Mouse (Mus musculus): ENCODE measurements around the gene Vrk3. TPM values are rescaled to one million over a fixed set of nuclear protein-coding genes. Genes with fewer than 3 reads are reported as not detected.

The Vrk3 gene
- polyA plus RNA-seq, 1 experiment from 2014 or later: 36.2 TPM

DNA sequence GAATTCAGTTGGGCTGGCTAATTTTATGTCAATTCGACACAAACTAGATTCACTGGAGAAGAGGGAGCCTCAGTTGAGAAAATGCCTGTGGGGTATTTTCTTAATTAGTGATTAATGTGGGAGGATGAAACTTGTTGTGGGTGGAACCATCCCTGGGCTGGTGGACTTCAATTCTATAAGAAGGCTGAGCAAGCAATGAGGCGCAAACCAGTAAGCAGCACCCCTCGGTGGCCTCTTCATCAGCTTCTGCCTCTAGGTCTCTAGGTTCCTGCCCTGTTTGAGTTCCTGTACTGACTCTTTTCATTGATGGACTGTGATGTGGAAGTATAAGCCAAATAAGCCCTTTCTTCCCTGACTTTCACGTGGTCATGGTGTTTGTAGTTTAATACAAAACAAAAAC lies 62.2 kb downstream of the Vrk3 start:
- no peak overlapping the region for H3K9ac ChIP-seq (replicated peaks)
- no peaks in the 10 kb centered on the region for H3K9me3 ChIP-seq
- peaks cover 21% of the 10 kb centered on the region for H3K36me3 ChIP-seq
- ATAC-seq (ENCODE audit: insufficient number of reproducible peaks, insufficient read depth, low FRiP score, low TSS enrichment, low read depth): no peak
- no peak overlapping the region for H3K27ac ChIP-seq
- no peak overlapping the region for H3K4me2 ChIP-seq
- H3K4me1 ChIP-seq (replicated peaks): peaks cover 8% of the 10 kb centered on the region
- H3K4me3 ChIP-seq (replicated peaks): no peak overlapping the region
- 85% methylated on average over 4 of the region's 4 CpGs for WGBS
- H3K27me3 ChIP-seq: peaks cover 3% of the 10 kb centered on the region; the same call in 1 of the 2 replicates

DNA sequence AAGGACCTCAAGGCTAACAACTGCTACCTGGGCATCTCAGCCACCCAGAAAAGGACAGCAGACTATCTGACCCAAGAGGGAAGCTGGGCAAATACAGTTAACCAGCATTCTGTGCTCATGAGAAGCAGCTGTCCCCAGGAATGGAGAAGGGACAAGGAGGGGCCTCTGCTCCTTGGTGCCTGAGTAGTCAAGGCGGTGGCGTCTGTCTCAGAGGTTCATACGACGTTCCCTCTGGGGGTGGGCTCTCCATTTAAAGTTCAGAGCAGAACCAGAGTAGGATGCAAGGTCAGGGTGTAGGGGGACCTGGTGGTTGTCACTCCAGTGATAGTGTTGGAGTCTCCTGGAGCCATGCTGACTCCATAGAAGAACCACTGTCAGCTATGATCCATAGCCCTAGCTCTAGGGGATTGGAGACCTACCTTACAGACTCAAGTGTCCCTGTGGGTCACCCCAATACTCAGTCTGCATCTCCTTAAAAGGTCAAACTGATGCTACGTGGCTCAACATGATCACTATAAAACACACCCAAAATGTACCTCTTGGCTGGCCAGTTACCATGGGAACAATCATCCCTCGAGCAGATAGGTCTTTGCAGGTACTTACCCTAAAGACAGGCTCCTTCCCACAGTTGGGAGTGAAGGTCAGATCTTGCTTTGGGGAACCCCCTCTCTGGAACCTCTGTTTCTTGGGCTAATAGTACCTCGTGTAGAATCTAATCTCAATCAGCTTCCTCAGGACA lies 62.8 kb downstream of the Vrk3 start:
- WGBS: 84% methylated on average over 7 of the region's 7 CpGs
- Histone ChIP-seq H3K4me2 (no peak overlapping the region), H3K36me3 (peaks cover 21% of the 10 kb centered on the region), H3K27me3 (no peaks in the 10 kb centered on the region), H3K4me1 (replicated peaks) (peaks cover 8% of the 10 kb centered on the region), H3K9me3 (no peaks in the 10 kb centered on the region), H3K4me3 (replicated peaks) (no peak overlapping the region), H3K9ac (replicated peaks) (no peak overlapping the region), H3K27ac (no peak overlapping the region)
- ATAC-seq (ENCODE audit: insufficient number of reproducible peaks, insufficient read depth, low FRiP score, low TSS enrichment, low read depth): no peak

DNA sequence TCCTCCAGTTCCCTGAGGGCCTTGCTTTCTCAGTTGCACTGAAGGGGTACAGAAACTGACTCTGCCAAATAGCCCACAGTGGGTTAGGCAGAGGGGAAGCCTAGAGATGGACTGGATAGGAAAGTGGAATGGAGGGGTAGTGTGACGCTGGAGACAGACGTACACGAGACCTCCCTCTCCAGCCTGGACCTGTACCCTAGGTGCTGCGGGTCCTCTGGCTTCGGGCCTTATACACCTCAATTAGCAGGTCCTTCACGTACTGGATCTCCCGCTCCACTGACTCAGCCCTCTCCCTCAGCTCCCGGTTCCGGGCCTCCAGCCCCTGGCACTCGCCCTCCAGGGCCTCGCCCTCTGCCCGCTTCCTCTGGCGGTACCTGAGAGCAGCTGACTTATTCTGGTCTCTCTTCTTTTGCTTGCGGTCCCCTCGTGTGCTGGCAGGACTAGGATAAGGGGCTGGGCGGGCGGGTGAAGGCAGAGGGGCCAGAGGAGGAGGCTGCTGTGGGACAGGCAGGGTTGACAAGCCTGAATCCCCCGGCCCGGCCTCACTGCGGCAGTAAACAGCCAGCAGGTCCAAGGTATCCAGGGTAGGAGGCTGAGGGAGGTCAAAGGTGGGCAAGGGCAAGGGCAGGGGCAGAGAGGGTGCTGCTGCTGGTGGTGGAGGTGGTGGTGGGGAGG lies 64.6 kb downstream of the Vrk3 start:
- Histone ChIP-seq H3K4me1 (replicated peaks) (peaks cover 14% of the 10 kb centered on the region), H3K36me3 (peaks cover 21% of the 10 kb centered on the region), H3K4me2 (no peak overlapping the region), H3K9ac (replicated peaks) (0 out of 2 replicates have a peak overlapping the region, but pooled peaks have one; percentile 24), H3K27ac (no peak overlapping the region), H3K9me3 (no peaks in the 10 kb centered on the region), H3K27me3 (no peaks in the 10 kb centered on the region), H3K4me3 (replicated peaks) (no peak overlapping the region)
- 87% methylated on average over 20 of the region's 20 CpGs for WGBS
- ATAC-seq (ENCODE audit: insufficient number of reproducible peaks, insufficient read depth, low FRiP score, low TSS enrichment, low read depth): no peak

DNA sequence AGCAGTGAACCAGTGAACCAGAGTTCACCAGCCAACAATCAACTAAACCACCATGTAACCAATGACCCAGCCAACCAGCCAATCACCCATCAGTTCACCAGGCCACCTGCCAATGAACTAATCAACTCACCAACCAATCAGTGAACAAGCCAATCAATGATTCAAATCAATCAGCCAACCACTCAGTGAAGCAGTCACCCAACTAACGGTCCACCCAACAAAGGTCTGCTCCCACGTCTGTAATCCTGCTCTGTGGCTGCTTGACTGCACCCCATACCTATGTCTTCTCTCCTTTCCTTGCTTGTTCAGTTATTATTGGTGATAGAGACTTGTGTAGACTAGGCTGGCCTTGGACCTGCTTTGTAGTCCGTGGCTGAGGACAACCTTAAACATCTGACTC lies 65.8 kb downstream of the Vrk3 start:
- peaks cover 27% of the 10 kb centered on the region for H3K36me3 ChIP-seq
- no peak overlapping the region for H3K4me3 ChIP-seq (replicated peaks)
- H3K9ac ChIP-seq (replicated peaks): no peak overlapping the region
- 91% methylated on average over 3 of the region's 3 CpGs for WGBS
- H3K4me2 ChIP-seq: no peak overlapping the region
- no peaks in the 10 kb centered on the region for H3K9me3 ChIP-seq
- H3K27me3 ChIP-seq: no peaks in the 10 kb centered on the region
- no peak for ATAC-seq (ENCODE audit: insufficient number of reproducible peaks, insufficient read depth, low FRiP score, low TSS enrichment, low read depth)
- no peak overlapping the region for H3K27ac ChIP-seq
- H3K4me1 ChIP-seq (replicated peaks): peaks cover 26% of the 10 kb centered on the region

DNA sequence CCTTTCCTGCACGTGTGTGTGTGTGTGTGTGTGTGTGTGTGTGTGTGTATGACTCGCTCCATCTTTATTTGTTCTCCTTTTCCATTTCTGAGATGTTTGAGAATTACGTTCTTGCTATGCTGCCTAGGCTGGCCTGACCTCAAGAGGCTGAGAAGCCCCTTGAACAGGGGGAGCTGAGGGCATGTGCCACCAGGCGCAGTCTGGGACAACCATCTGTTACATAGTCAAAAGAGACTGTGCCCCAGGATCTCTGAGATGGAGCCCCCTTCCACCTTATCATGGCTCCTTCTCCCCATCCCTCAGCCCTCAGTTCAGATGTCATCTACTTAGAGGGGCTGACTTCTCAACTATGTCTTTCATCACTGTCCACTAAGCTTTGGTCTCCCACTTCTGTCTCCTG lies 66.2 kb downstream of the Vrk3 start:
- no peak overlapping the region for H3K4me3 ChIP-seq (replicated peaks)

DNA sequence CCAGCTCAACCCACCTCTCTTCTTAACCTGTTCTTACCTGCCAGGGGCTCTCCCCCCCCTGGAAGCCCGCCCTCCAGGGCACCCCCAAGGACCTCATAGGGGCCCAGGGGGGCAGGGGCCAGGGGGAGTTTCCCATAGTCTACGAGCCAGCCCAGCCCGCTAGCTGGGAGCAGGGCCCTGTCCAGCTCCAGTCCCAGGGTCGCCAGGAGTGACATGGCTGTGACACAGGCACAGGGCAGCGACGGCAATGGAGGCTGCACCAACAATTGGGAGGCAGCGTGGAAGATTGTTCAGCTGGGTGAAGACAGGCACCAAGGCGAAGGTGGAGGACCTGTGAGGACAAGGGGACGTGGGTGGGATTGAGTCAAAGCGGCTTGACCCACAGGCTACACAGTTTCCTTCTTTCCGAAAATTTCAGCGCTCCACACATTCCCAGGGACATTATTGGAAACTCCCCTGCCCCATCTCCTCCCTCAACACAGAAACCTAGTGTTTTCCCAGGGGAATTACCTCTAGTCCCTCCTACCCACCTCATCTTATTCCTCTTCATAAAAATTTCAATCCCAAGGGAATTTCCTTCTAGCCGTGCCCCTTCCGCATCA lies 66.8 kb downstream of the Vrk3 start:
- peak overlapping the region; percentile 44 for H3K9ac ChIP-seq (replicated peaks)
- H3K27ac ChIP-seq: peak overlapping the region; percentile 97
- H3K27me3 ChIP-seq: no peaks in the 10 kb centered on the region
- 43% methylated on average over 14 of the region's 14 CpGs for WGBS
- peak overlapping the region; percentile 58 for H3K4me2 ChIP-seq
- 0 out of 2 replicates have a peak, but pooled peaks have one; percentile 9 for ATAC-seq (ENCODE audit: insufficient number of reproducible peaks, insufficient read depth, low FRiP score, low TSS enrichment, low read depth)
- peak overlapping the region; percentile 72 for H3K4me3 ChIP-seq (replicated peaks)
- peaks cover 32% of the 10 kb centered on the region for H3K36me3 ChIP-seq
- H3K4me1 ChIP-seq (replicated peaks): peaks cover 36% of the 10 kb centered on the region
- H3K9me3 ChIP-seq: no peaks in the 10 kb centered on the region

More for the DNA sequence above, 66.2 kb downstream of the Vrk3 start:
- H3K4me1 ChIP-seq (replicated peaks): peaks cover 30% of the 10 kb centered on the region
- H3K4me2 ChIP-seq: no peak overlapping the region
- peaks cover 27% of the 10 kb centered on the region for H3K36me3 ChIP-seq
- no peak overlapping the region for H3K27ac ChIP-seq
- H3K9ac ChIP-seq (replicated peaks): no peak overlapping the region
- H3K9me3 ChIP-seq: no peaks in the 10 kb centered on the region
- no peak for ATAC-seq (ENCODE audit: insufficient number of reproducible peaks, insufficient read depth, low FRiP score, low TSS enrichment, low read depth)
- no peaks in the 10 kb centered on the region for H3K27me3 ChIP-seq
- 94% methylated on average over 4 of the region's 4 CpGs for WGBS

DNA sequence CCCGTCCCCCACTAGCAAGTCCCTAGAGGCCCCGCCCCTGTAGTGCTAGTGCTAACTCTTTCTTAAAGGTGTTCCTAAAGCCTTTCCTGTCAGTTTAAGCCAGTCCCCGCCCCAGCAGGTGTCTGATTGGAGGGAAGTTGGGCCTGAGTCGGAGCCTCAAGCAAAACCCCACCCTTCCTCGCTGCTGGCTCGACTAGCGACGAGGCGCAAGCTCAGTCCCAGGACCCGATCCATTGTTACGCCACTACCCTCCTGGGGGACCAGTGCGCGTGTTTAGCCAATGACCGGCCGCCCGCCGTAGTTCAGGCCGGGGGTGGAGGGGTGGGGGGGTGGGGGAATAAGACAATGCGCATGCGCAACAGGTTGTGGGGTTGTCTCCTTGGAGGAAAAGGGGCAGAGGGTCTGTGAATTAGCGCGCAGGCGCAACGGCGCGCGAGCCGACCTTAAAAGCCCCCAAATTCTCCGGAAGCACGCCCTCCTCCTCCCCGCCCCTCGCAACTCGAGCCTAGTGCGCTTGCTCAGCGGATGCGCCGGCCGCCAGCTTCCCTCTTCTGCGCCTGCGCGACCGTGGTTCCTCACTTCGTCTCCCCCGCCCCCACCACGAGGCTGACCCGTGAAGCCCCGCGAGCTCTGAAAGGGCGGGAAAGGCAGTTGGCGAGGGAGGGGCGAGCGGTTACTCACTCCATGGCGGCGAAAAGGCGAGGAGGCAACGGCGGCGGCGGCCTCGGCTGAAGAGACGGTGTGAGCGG lies 67.7 kb downstream of the Vrk3 start, which contains the start of the genes Nup62 and Il4i1:
TSS of gene Nup62 (plus strand) at position 368 of the 749 bp plus-strand sequence.
TSS of gene Il4i1 (plus strand) at position 667 of the 749 bp plus-strand sequence.
- WGBS: under 1% methylated on average over 61 of the region's 62 CpGs
- Histone ChIP-seq H3K4me3 (replicated peaks) (peak within 1 kb of the TSS; percentile 72), H3K9me3 (no peaks in the 10 kb centered on the region), H3K27me3 (no peaks in the 10 kb centered on the region), H3K4me1 (replicated peaks) (peaks cover 41% of the 10 kb centered on the region), H3K4me2 (peak within 1 kb of the TSS; percentile 87), H3K9ac (replicated peaks) (peak within 1 kb of the TSS; percentile 90), H3K36me3 (peaks cover 37% of the 10 kb centered on the region), H3K27ac (peak within 1 kb of the TSS; percentile 97)
- ATAC-seq (ENCODE audit: insufficient number of reproducible peaks, insufficient read depth, low FRiP score, low TSS enrichment, low read depth): peak; percentile 94

DNA sequence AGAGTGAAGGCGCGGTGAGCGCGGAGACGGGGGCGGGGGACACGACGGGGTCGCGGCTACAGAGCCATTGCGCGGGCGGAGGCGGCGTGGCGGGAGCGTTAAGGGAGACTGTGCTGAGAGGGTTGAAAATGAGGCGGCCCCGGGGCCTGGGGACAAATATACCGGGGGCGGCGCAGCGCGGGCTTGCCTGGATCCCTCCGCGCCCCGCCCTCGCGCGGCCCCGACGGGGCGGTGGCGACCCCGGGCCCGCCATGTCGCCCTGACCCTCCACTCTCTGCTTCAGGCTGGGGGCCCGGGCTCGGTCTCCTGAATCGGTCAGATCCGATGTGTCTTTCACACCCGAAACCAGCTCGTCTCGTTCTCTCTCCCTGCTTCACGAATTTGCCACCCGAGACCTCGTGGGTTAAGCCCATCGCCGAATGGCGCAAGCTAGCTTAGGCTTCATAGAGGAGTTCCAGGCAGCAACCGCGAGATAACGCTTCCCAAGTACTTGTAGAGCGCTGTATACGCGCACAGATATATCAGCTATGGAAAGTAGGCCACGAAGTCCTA lies 68.3 kb downstream of the Vrk3 start, which contains the start of gene Atf5:
TSS of gene Atf5 (minus strand) at position 189 of the 552 bp plus-strand sequence.
- peak within 1 kb of the TSS; percentile 90 for H3K9ac ChIP-seq (replicated peaks)
- peak within 1 kb of the TSS; percentile 87 for H3K4me2 ChIP-seq
- peaks cover 36% of the 10 kb centered on the region for H3K36me3 ChIP-seq
- peak within 1 kb of the TSS; percentile 72 for H3K4me3 ChIP-seq (replicated peaks)
- H3K27ac ChIP-seq: peak within 1 kb of the TSS; percentile 97
- peaks cover 41% of the 10 kb centered on the region for H3K4me1 ChIP-seq (replicated peaks)
- H3K9me3 ChIP-seq: no peaks in the 10 kb centered on the region
- under 1% methylated on average over 57 of the region's 57 CpGs for WGBS
- peak; percentile 6 for ATAC-seq (ENCODE audit: insufficient number of reproducible peaks, insufficient read depth, low FRiP score, low TSS enrichment, low read depth)
- no peaks in the 10 kb centered on the region for H3K27me3 ChIP-seq

DNA sequence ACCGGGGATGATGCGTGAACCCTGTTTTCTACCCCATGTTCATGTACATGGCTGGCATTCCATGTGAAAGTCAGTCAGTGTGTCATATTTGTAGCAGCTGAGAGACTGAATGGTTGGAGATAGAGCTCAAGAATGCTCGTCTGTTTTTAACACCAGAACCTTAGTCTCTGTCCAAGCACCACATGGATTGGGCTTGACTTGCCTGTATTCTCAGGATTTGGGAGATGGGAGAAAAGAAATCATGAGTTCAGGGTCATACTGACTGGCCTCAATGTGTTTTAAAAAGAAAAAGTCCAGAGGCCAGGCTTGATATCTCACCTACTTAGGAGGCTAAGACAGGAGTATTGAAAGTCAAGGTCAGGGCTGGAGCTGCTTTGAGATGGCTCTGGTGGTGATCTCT lies 69.2 kb downstream of the Vrk3 start:
- peaks cover 41% of the 10 kb centered on the region for H3K4me1 ChIP-seq (replicated peaks)
- no peak for ATAC-seq (ENCODE audit: insufficient number of reproducible peaks, insufficient read depth, low FRiP score, low TSS enrichment, low read depth)
- 33% methylated on average over 3 of the region's 3 CpGs for WGBS
- H3K4me3 ChIP-seq (replicated peaks): peak overlapping the region; percentile 72
- peak overlapping the region; percentile 90 for H3K9ac ChIP-seq (replicated peaks)
- H3K36me3 ChIP-seq: peaks cover 32% of the 10 kb centered on the region; the same call in 1 of the 2 replicates
- no peaks in the 10 kb centered on the region for H3K27me3 ChIP-seq
- 0 out of 2 replicates have a peak overlapping the region, but pooled peaks have one; percentile 97 for H3K27ac ChIP-seq
- no peaks in the 10 kb centered on the region for H3K9me3 ChIP-seq
- peak overlapping the region; percentile 87 for H3K4me2 ChIP-seq

DNA sequence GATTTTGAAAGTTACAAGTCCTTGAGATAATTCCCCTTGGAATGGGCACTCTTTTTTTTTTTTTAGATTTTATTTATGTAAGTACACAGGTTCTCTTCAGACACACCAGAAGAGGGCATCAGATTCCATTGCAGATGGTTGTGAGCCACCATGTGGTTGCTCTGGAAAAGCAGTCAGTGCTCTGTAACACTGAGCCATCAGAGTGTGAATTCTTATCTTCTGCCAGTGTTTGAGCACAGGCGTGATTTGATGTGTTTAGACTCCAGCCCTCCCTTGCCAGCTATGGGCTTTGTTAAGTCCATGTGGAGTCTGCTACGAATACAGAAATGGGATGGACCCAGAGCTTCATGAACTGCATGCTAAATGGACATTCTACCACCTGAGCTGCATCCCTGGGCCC lies 70.0 kb downstream of the Vrk3 start:
- Histone ChIP-seq H3K27ac (no peak overlapping the region), H3K27me3 (no peaks in the 10 kb centered on the region), H3K4me2 (peak overlapping the region; percentile 87), H3K4me1 (replicated peaks) (peaks cover 41% of the 10 kb centered on the region), H3K4me3 (replicated peaks) (peak overlapping the region; percentile 72), H3K9me3 (no peaks in the 10 kb centered on the region), H3K36me3 (peaks cover 30% of the 10 kb centered on the region; the same call in 1 of the 2 replicates), H3K9ac (replicated peaks) (peak overlapping the region; percentile 90; the same call in 1 of the 2 replicates)
- ATAC-seq (ENCODE audit: insufficient number of reproducible peaks, insufficient read depth, low FRiP score, low TSS enrichment, low read depth): no peak
- WGBS: 70% methylated on average over 2 of the region's 2 CpGs

All from limb, embryonic 12.5 days (tissue).